Mouse (Mus musculus) embryo, embryonic 10.5 days (tissue): Measurements from ENCODE around the gene Cyp2b10.
"Not testable (repeated sequence)": the region's sequence is repeated elsewhere in the genome, so short reads cannot be mapped to it uniquely, and the experiment has no call there.

Experiments
- DNase-seq: peaks from one replicate; pipeline ENCODE4 v3.0.0-alpha.2; 2015; ENCODE audit warnings: low spot score

Gene Cyp2b10

DNA sequence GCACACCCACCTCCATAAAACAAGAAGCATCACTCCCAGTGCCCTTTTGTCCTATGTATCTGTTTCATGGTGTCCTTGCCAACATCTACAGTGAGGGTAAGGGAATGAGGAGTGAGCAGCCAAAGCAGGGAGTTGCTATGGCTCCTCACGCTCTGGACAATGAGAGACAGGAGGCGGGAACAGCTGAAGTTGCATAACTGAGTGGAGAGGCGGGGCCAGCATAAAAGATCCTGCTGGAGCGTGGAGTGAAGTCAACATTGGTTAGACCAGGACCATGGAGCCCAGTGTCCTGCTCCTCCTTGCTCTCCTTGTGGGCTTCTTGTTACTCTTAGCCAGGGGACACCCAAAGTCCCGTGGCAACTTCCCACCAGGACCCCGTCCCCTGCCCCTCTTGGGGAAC is at the start of gene Cyp2b10:
Gene Cyp2b10 (plus strand): TSS at position 210 of the 400 bp plus-strand sequence.
- no peak for DNase-seq

DNA sequence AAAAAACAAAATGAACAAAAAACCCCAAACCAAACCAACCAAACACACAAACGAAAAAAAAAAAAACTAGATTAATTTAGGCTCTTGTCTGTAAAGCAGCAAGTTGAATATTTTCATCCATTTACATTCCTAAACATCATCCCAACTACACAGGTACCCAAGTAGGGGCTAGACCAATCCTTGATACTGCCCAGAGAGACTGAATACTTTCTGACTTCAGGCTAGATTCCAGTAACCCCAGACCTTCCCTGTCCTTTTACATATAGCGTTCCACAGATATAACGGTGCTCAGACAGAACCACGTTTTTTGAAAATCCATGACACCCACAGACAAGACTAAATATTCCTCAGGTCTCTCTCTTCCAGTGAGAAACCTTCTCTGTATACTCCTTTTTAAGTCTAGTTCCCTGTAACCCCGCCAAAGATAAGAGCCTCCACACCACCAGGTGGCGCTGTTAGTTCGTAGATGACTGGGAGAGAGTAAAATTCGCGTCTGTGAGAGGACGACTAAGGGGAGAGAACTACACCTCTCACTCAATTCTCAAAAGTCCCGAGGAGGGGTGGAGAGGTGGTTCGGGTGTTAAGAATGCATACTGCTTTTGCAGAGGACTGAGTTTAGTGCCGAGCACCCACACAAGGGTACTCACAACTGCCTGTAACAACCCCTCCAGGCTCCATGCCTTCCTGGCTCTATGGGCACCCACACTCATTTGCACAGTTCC is 49.5 kb upstream of the Cyp2b10 start:
- DNase-seq: peak; percentile 95

- DNase-seq: peak; percentile 57
These were observed 49.0 kb upstream of the Cyp2b10 start for GRCm38 (mm10) chr7:25848444-25848812.

DNA sequence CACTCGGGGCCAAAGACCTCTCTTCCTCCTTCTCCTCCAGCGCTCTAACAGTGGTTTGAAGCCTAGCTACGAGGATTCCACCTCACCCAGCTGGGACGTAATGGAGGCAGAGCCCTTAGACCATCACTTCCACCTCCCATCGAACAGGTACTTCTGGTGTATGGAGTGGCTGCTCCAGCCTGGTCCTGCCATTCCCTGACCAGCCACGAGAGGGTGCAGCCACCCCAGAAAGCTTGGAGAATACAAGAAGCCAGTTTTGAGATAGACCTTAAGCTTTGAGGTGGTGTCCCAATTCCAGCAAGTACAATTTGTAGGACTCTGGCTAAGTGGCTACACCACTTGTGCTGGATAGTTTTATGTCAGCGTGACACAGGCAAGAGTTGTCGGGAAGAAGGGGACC is 42.3 kb upstream of the Cyp2b10 start:
- peak; percentile 59 for DNase-seq

- peak; percentile 78 for DNase-seq
These were observed 37.2 kb upstream of the Cyp2b10 start for GRCm38 (mm10) chr7:25859962-25860870.

- no peak for DNase-seq
These were observed 35.1 kb upstream of the Cyp2b10 start for GRCm38 (mm10) chr7:25862365-25862764.

- no peak for DNase-seq
These were observed 33.7 kb upstream of the Cyp2b10 start for GRCm38 (mm10) chr7:25863756-25864155.

- DNase-seq: no peak
These were observed 32.6 kb upstream of the Cyp2b10 start for GRCm38 (mm10) chr7:25864861-25865260.

DNA sequence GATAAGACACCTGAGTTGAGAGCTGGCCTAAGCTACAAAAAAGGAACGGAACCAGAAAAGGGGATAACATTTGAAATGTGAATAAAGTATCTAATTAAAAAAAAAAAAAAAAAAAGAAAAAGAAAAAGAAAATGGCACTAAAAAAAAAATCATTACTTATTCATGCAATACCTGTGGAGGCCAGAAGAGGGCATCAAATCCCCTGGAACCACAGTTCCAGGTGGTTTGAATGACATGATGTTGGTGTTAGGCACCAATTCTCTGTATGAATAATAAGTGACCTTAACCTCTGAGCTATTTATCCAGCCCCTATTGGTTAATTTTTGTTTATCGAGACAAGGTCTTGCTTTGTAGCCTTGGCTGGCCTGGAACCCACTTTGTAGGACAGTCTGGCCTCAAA is 27.6 kb upstream of the Cyp2b10 start:
- peak; percentile 4 for DNase-seq

- no peak for DNase-seq
These were observed 24.8 kb upstream of the Cyp2b10 start for GRCm38 (mm10) chr7:25872624-25873023.

DNA sequence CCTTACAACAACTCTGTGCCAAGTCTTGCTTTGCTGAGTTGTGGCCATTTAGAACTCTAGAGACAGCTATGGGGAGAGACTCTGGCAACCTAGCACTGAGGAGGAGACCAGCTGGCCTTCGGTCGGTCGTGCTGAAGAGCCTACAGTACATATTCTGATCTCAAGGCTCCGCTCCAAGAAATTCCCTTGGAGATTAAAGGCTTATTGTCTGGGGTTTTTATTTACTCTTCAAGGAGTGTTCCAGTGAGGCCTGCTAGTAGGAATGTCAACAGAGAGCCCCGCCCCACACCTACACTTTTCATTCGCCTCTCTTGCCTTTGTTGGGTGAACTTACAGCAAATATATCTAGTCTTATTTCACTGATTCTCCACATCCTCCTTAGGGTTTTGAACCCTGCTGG is 18.7 kb upstream of the Cyp2b10 start:
- DNase-seq: no peak

- not testable (repeated sequence) for DNase-seq
These were observed 16.7 kb upstream of the Cyp2b10 start for GRCm38 (mm10) chr7:25880721-25881120.

DNA sequence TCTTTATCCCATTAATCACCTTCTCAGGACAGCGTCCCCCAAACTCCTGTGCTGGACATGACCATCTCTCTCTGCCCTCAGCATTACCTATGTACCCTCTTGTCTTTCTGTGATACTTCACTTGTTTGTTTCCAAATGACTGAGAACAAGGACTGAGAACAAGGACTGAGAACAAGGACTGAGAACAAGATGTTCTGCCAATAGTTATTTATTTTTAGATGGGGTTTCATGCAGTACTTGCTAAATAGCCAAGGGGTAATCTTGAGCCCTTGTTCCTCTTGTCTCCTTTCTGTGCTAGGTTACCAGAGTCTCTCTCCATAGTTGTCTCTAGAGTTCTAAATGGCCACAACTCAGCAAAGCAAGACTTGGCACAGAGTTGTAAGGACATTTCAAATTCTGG is 13.1 kb upstream of the Cyp2b10 start:
- DNase-seq: no peak

- no peak for DNase-seq
These were observed 9.7 kb upstream of the Cyp2b10 start for GRCm38 (mm10) chr7:25887758-25888157.

DNA sequence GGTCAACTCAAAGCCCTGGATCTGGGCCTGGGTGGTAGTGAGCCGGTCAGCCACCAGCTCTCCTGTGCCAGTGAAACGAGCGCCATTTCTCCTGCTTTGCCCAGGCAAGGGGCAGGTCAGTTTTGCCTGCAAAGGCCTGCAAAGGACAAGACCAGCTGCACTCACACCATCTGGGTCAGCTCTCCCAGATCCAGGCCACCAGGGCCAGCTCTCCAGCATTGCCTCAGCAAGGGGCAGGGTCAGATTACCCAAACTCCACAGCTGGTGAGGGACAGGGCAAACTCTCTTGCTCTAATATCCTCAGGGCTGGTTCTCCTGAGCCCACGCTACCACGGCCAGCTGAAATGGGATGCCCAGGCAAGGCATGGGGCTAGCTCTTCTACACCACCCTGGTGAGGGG is 4.3 kb upstream of the Cyp2b10 start:
- DNase-seq: no peak

- DNase-seq: no peak
These were observed 2.3 kb upstream of the Cyp2b10 start for GRCm38 (mm10) chr7:25895162-25895561.

- DNase-seq: no peak
These were observed 644 bp downstream of the Cyp2b10 start for GRCm38 (mm10) chr7:25898064-25898463.

- DNase-seq: no peak
These were observed 4.8 kb downstream of the Cyp2b10 start for GRCm38 (mm10) chr7:25902061-25902690.

- no peak for DNase-seq
These were observed 5.7 kb downstream of the Cyp2b10 start for GRCm38 (mm10) chr7:25903156-25903555.

- peak; percentile 37 for DNase-seq
These were observed 6.6 kb downstream of the Cyp2b10 start for GRCm38 (mm10) chr7:25904066-25904465.

DNA sequence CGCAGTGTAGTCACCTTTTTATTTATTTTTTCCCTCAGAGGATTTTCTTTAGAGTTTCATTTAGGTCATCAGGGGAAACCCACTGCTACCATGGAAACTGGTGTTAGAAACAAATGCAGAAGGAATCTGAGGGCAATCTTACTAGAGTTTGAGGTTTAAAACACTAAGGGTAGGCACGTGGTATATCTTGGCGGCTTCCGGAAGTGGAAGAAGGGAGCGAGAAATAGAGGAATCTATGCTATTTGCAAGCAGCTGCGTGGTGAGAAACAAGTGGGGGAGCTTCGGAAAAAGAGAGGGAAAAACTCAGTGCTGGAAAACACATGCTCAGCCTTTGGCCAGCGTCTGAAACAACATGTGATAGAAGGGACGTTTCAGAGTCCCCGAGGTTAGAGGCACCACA is 7.1 kb downstream of the Cyp2b10 start:
- no peak for DNase-seq

DNA sequence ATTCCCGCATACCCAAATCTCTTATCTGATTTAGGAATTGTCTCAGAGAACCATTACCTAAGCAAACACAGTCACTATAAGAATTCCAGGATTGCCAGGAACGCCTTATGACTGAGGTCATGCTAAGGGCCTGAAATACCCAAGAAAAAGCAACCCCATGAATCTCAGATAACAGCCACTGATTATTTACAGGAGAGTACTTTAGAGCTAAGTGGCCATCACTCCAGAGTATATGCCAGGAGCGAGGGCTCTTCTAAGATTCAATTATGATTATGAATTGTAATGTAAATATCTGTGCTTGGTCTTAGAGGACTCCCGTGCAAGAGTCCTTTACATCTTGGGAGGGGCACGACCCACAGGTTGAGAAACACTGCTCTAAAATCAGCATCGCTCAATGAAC is 10.0 kb downstream of the Cyp2b10 start:
- DNase-seq: no peak

GRCm38 (mm10) chr7:25910046-25910445 is 12.6 kb downstream of the Cyp2b10 start:
- no peak for DNase-seq
